Mouse (Mus musculus): ENCODE measurements around the gene Gucy2g.
"Not testable (repeated sequence)": the region's sequence is repeated elsewhere in the genome, so short reads cannot be mapped to it uniquely, and the experiment has no call there.

Gucy2g gene

DNA sequence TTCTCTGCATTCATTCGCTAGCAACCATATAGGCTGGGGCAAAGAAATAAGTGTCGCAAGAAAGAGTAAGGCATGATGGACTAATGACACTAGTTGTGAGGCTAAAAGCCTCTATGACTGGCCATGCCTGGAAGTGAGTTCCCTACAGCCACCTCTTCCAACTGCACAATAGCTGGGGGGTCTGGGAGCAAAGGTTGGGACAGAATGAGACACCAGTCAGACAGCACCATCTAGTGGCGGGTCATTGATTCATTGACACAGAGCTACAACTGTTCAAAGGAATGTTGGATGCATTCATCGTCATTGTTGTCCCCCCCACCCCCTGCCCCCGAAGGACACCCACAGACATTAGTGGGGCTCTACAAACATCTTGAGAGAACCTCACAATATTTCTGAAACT, 42.7 kb downstream of the Gucy2g start:
- DNase-seq: no peak

DNA sequence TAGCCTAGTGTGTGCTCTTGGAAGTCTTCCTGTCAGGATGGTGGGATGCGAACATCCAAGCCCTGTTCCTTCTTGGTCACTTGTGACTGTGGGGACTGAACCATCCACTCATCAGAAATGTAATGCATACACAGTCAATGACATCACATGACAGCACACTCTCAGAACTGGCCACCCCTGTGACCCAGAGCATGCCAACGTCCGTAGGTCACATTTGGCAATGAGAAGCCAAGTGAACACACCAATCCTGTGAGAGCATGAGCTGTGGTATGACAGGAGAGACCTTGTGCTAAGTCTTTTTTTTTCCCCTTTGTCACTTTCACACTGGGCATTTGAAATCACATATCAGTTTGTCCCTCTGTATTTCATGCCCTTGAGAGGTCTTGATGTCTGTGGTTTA, 45.5 kb downstream of the Gucy2g start:
- no peak for DNase-seq

GRCm38 (mm10) chr19:55194520-55195170, 46.4 kb downstream of the Gucy2g start:
- no peak for DNase-seq

DNA sequence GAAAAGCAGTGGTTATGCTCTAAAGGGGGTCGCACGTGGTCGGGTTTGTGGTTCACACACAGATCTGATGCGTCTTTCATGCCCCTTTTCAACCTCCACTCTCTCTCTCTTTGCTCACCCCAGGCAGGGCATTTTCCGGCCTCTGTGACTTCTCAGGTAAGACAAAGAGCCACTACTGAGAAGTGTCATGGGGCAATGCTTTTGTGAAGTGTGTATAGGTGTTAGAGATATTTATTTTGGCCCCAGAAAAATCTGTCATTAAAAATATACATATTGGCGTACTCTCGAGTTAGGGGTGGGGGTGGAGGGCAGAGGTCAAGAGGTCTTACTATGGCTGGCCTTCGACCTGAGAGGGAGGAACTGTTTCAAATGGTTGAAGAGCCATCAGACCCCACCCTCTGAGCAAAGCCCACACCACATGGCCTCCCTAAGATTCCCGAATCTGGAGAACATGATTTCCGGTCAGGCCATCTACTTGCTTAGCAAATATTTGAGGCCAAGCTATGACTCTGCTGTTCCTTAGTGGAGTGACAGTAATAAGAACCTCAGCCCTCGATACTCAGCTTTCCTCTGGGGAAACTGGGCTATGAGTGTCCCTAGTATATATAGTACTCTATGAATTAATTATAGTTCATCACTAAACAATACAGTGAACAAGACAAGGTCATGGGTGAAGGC, 47.2 kb downstream of the Gucy2g start:
- no peak for DNase-seq

DNA sequence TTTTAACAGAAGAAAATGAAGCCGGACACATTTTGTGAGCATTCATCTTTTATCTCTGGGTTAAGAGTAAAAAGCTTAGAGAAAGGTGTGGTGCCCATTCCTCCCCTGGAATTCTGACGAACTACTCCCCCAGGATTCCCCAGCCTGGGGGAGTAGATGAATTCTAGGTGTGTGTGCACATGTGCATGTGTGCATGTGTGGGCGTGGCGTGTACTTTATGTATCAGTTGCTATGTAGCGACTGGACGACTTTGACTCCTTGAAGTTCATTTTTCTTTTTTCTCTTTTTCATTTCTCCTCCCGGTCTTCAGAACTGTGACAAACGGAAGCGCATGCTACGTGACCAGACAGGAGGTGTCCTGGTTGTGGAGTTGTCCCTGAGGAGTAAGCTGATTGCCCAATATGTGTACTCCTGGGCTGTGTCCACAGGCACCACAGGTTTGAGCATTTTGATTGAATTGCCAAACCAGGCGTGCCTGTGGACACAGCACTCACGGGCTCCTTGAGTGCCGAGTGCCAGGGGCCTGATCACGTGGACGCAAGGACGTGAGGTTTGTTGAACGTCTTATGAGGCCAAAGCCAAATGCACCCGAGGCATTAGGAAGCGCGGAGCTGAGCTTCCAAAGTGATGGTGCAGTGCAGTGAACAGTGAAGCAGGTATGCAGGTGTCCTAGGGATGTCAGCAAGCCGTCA, 48.6 kb downstream of the Gucy2g start:
- no peak for DNase-seq

GRCm38 (mm10) chr19:55191596-55191995, 49.4 kb downstream of the Gucy2g start:
- DNase-seq: no peak

DNA sequence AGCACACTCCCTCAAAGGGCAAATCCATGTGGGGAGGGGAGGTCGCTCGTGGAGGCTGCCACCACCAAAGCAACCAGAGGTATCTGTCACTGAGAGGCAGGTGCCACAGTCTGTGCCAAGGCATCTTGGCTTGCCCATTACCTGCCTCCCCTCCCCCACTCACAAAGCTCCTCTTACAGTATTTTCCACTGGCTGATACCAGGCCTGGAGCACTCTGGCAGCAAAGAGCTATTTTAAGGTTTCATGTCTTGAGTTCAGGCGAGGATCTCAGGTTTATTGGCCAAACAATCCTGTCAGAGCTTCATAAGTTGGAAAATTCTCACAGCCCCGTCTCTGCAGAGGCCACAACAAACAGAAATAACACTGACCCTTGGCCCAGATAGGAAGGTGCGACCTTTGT, 51.0 kb downstream of the Gucy2g start:
- DNase-seq: no peak

DNA sequence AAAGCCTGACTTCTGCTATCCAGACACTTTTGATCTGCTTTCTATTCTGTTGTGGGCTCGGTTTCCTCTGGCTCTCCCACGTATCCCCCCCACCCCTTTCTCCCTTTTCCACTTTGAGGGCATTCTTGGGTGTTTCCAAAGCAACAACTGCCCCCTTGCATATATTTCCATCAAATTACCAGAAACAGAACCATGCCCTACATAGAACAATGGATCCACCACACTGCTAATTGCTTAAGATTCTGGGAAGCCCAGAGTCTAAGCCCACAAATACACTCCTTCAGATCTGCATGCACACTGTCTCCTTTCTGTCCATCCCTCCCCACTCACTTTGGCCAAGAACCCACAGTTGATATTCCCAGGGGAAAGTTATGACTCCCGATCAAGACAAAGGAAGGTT, 55.4 kb downstream of the Gucy2g start:
- DNase-seq: peak; percentile 6

DNA sequence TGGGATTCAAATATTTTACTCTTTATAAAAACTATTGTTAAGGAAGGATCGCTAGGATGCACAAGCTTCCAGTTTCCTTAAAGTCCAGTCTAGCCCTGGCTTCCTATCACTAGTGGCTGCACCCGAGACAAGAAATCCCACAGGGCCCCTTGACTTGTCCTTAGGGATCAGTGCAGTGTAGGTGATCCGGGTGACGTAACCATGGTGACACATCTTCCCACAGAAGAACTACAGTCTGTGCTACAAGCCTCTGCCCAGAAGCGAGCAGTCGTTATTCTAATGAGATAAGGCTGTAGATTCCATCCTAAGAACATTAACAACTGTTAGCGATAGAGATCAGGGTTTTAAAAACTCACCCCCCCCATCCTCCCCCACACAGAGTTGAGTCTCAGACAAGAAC, 56.0 kb downstream of the Gucy2g start:
- DNase-seq: no peak

DNA sequence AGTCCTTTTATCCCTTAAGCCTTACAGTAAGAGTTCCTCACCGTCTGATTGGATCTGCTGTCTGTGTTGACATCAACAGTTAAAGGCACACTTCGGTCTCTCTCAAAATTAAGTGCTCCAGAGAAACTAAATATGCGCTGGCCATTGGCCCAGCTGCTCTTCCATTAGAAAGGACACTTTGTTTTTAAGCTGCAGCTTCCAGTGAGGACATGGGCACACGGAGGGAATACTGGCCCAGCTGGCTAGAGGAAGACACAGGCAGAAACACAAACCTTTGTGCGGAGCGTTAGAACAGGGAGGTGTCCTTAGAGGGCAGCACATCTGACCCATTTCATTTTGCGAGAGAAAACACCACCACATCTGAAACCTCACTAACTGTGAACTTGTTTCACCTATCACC, 56.6 kb downstream of the Gucy2g start:
- no peak for DNase-seq

- DNase-seq: no peak
Observed at GRCm38 (mm10) chr19:55180433-55180832, 60.6 kb downstream of the Gucy2g start, which contains the start of gene Tectb. TSS of gene Tectb (plus strand) at chr19:55180733.

DNA sequence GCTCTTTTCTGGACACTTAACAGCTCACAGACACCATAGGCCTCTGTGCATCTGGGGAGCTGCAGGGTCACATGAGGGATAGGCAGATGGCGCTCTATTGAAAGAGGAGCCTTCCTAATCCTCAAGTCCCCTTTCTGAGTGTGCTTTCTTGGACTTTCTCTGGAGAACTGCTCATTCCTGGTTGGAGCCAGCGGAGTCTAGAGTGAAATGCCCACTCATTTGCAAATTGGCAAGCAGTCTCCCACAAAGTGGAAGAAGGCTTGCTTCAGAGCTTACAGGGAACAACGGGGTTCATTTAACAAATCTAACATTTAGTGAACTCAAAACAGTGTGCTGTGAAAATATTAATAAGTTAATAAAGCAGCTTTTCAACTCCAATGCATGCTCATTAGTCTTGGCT, 63.9 kb downstream of the Gucy2g start:
- DNase-seq: peak; percentile 6

DNA sequence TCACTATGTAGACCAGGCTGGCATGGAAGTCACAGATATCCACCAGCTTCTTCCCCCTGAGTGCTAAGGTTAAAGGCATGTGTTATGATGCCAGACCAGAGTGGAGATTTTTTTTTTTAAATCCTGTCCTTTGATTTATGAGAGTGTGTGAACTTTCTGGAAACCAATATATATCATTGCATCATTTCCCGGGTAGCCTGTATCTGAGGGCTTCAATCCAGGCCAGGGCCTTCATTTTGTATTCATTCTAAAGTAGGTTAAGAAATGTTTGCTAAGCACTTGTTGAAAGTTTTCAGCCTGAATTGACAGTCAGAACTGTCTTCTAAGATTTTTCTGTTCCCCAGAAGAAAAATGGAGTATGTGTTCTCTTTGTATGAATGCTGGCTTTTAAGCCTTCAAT, 69.5 kb downstream of the Gucy2g start:
- DNase-seq: no peak

GRCm38 (mm10) chr19:55170399-55170798, 70.6 kb downstream of the Gucy2g start:
- no peak for DNase-seq

DNA sequence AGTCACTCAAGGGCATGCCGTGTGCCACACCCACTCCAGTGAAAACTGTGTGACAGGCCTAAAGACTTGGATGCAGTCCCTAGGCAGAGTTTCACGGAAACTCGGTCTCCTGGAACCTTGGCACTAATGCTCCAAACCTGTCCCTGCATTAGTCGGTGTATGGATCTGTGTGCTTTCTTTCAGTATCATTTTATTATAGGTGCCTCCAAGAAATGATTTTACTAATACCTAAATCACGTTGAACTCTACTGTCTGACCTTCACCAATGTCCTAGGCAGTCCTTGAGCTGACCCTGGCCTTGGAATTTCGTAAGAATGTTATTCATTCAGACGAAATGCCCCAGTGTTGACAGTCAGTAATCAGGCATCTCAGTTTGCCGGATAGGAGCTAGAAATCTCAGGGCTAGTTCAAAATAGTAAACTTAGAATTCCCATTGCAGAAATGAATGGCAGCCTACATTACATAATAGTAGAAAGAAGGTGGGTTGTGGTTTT, 71.8 kb downstream of the Gucy2g start:
- DNase-seq: not testable (repeated sequence)

GRCm38 (mm10) chr19:55168360-55168759, 72.7 kb downstream of the Gucy2g start:
- no peak for DNase-seq

DNA sequence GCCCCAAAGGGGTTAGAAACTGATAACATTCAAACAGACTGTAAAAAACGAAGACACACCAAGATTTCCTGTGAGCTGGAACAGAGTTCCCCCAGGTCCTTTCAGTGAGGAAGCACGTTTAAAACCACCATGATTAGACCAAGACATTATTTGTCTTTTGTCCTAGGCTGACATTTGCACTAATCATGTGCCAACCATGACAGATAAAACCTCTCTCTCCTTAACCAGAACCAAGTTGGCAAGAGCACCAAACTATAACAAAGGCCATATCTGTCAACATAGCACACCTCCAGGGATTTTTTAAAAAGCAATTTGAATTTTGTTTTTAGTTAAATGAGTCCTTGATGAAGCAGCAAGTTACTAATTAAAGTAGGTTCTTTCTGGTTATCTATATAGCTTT, 73.3 kb downstream of the Gucy2g start:
- DNase-seq: no peak

- no peak for DNase-seq
Observed at GRCm38 (mm10) chr19:55166741-55167140, 74.3 kb downstream of the Gucy2g start.

DNA sequence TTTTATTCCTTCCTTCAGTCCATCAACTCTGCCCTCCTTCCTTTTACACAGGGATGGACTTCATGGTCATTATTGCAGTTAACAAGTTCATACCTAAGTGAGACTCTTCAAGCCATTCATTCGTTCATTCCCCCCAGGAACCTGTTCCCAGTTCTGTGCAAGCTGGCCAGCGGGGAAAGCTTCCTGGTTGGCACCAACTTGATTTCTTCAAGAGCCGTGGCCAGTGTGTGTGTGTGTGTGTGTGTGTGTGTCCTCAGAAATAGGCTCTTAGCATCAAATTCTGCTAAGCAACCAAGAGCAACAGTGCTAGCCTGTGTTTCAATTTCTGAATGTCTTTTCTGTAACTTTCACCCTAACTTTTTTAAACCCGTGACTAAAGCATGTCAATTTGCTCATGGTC, 75.1 kb downstream of the Gucy2g start:
- DNase-seq: no peak

DNA sequence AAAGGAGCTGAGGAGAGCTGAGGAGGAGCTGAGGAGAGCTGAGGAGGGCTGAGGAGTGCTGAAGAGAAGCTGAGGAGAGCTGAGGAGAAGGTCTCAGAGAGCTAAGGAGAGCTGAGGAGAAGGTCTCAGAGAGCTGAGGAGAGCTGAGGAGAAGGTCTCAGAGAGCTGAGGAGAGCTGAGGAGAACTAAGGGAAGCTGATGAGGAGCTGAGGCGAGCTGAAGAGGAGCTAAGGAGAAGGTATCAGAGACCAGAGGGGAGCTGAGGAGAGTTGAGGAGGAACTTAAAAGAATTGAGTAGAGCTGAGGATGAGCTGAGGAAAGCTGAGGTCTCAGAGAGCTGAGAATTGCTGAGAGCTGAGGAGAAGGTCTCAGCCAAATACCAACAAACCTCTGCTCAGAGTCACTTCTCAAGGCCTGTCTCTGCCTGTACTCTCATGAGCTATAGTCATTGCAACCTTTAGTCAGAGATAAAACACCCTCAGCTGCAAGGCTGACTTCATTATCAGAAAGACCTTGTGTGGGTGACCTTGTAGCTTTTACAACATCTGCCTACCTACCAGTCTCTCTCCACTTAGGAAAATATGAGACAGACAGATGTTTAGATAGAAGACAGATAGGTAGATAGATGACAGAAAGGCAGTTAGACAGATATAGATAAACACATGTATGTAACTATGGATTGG, 75.7 kb downstream of the Gucy2g start:
- no peak for DNase-seq

- DNase-seq: no peak
Observed at GRCm38 (mm10) chr19:55164162-55164561, 76.9 kb downstream of the Gucy2g start.

DNA sequence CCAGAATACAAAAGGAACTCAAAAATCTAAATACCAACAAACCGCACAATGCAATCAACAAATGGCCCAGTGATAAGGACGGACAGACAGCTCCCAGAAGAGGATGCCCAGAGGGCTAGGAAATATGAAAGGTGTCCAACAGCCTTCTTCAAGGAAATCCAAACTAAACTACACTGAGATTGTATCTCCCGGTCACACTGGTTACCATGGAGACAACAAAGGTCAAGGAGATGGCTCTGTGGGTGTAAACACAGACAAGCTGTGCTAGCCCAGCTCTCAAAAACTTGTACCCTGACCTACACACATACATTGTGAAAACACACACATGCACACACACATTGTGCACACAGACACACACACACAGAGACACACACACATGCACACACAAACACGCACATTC, 78.8 kb downstream of the Gucy2g start:
- DNase-seq: no peak

- no peak for DNase-seq
Observed at GRCm38 (mm10) chr19:55159826-55160225, 81.2 kb downstream of the Gucy2g start.
